Mouse (Mus musculus) Patski (cell line): ENCODE measurements around the gene Zdhhc22. TPM values are rescaled to one million over a fixed set of nuclear protein-coding genes. Genes with fewer than 3 reads are reported as not detected.

Experiments
- ATAC-seq: fragments of 100-300 bp; one replicate; pipeline ENCODE4 v1.8.0; 2021
- CTCF ChIA-PET: fragments of 350-600 bp; sonication (Branson Sonifier 250); formaldehyde crosslinking; loops from one replicate; lab custom pipeline; 2022; ENCODE audit warnings: inconsistent platforms; lab: Charles Lee
- POLR2A ChIA-PET: fragments of 350-600 bp; sonication (Branson Sonifier 250); formaldehyde crosslinking; loops from one replicate; lab custom pipeline; 2022; ENCODE audit warnings: antibody characterized with exemption, inconsistent platforms; lab: Charles Lee
- DNase-seq: peaks from one replicate; pipeline ENCODE4 v3.0.0-alpha.2; 2011; ENCODE audit warnings: low read depth, low spot score
- H3K27me3 ChIP-seq: fragments of 371-371 bp; one replicate; pipeline ENCODE4 v1.5.1; 2021
- CTCF ChIP-seq: fragments of 100-300 bp; IDR thresholded peaks from one replicate; pipeline ENCODE4 v1.5.1; 2021
- in situ Hi-C: fragments of 300-500 bp; cut with MboI; formaldehyde crosslinking; loops from 3 replicates; pipeline ENCODE4 v1.11.1; 2018; ENCODE audit warnings: low pct_unique_long_range_greater_than_20kb, mixed read lengths
- polyA plus RNA-seq: library from polyadenylated mRNA; unstranded; gene quantifications from one replicate; pipeline ENCODE4 v1.2.3, GENCODE M21; 2021

The Zdhhc22 gene
- polyA plus RNA-seq, 1 experiment from 2014 or later: not detected

DNA sequence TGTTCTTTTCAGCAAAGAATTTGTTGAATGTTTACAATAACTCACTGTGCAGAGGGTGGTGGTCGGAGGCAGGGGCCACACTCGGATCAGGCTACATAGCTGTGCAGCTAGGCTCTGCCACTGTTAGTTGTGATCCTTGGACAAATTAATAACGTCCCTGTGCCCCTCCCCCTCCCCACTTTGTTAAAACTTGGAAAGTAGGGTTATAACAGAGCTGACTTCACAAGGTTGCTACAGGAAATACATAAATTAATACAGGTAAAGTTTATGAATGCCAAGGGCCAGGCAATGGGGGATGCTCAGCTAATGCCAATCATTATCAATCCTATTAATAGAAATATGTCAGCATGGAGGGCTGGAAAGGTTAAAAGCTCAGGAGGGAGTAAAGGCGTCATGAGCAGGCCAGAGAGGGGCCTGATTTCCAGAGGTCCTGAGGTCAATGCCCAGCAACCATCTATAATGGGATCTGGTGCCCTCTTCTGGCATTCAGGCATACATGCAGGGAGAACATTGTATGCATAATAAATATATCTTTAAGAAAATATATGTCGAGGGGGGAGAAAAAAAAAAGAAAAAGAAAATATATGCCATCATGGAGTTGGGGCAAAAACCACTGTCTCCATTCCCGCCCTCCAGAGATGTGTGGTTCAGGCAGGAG, 13.6 kb downstream of the Zdhhc22 start:
- in situ Hi-C loops: no loop called here
- ATAC-seq: no peak

GRCm38 (mm10) chr12:86975761-86976160, 14.5 kb downstream of the Zdhhc22 start:
- in situ Hi-C loops: no loop called here
- H3K27me3 ChIP-seq: no peaks in the 10 kb centered on the region
- ATAC-seq: no peak
- ChIA-PET POLR2A (no interaction called here), CTCF (interaction anchor here (1.2 to 2.2 kb wide), 3 partner anchors 13 to 207 kb away, joined by 4 to 8 read pairs (median 5); no protein-coding TSS in a partner anchor)
- TF ChIP-seq CTCF: no peak
- DNase-seq: no peak

More for the DNA sequence above, 13.6 kb downstream of the Zdhhc22 start:
- TF ChIP-seq CTCF: no peak
- peaks cover 5% of the 10 kb centered on the region for H3K27me3 ChIP-seq
- no peak for DNase-seq
- ChIA-PET CTCF (interaction anchor here (2.2 kb wide), 1 partner anchor 208 kb away, joined by 8 read pairs; no protein-coding TSS in a partner anchor), POLR2A (no interaction called here)

GRCm38 (mm10) chr12:86974387-86975288, 15.6 kb downstream of the Zdhhc22 start:
- CTCF ChIA-PET: interaction anchor here (1.2 to 2.2 kb wide), 6 partner anchors 12 to 206 kb away, joined by 3 to 8 read pairs (median 4); no protein-coding TSS in a partner anchor
- POLR2A ChIA-PET: no interaction called here
- no peaks in the 10 kb centered on the region for H3K27me3 ChIP-seq
- DNase-seq (no peak), ATAC-seq (no peak)
- in situ Hi-C loops: no loop called here
- no peak for TF ChIP-seq CTCF

GRCm38 (mm10) chr12:86973706-86974105, 16.5 kb downstream of the Zdhhc22 start:
- ChIA-PET POLR2A (interaction anchor here (0.6 kb wide), 1 partner anchor 30 kb away, joined by 3 read pairs; no protein-coding TSS in a partner anchor), CTCF (interaction anchor here (1.2 to 1.4 kb wide), 3 partner anchors 21 to 204 kb away, joined by 3 to 4 read pairs (median 4); no protein-coding TSS in a partner anchor)
- H3K27me3 ChIP-seq: no peaks in the 10 kb centered on the region
- ATAC-seq (no peak), DNase-seq (no peak)
- no peak for TF ChIP-seq CTCF
- in situ Hi-C loops: no loop called here

DNA sequence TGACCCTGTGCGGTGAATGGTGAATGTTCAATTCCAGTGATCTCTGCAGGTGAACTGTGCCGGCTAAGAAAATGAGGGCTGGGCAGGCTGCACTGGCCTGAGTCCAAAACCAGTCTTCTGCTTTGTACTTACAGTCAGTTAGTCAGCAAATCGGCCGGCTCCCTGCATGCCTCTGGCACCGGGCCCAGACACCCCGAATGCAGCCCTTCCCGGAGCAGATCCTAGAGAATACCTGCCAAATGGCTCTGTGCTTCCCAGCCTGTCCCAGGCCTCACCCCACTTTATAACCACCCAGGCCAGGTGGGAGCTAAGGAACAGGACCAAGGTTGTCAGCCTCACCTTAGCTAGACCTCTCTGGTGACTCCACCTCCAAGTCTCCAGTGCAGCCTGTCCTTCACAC, 17.0 kb downstream of the Zdhhc22 start:
- in situ Hi-C loops: no loop called here
- ATAC-seq (peak; percentile 52), DNase-seq (peak; percentile 56)
- no peak for TF ChIP-seq CTCF
- CTCF ChIA-PET: interaction anchor here (0.8 to 1.4 kb wide), 4 partner anchors 10 to 206 kb away, joined by 3 to 4 read pairs (median 4); no protein-coding TSS in a partner anchor
- POLR2A ChIA-PET: interaction anchor here (0.6 kb wide), 1 partner anchor 30 kb away, joined by 3 read pairs; no protein-coding TSS in a partner anchor
- no peaks in the 10 kb centered on the region for H3K27me3 ChIP-seq

- ChIA-PET CTCF (no interaction called here), POLR2A (no interaction called here)
- H3K27me3 ChIP-seq: no peaks in the 10 kb centered on the region
- DNase-seq (no peak), ATAC-seq (no peak)
- TF ChIP-seq CTCF: no peak
- in situ Hi-C loops: no loop called here
Observed at GRCm38 (mm10) chr12:86971089-86971488, 19.1 kb downstream of the Zdhhc22 start.

GRCm38 (mm10) chr12:86969220-86969601, 21.0 kb downstream of the Zdhhc22 start:
- TF ChIP-seq CTCF: no peak
- ATAC-seq (no peak), DNase-seq (no peak)
- ChIA-PET POLR2A (no interaction called here), CTCF (no interaction called here)
- in situ Hi-C loops: no loop called here
- H3K27me3 ChIP-seq: no peaks in the 10 kb centered on the region

GRCm38 (mm10) chr12:86968468-86969219, 21.6 kb downstream of the Zdhhc22 start:
- DNase-seq: no peak
- TF ChIP-seq CTCF: no peak
- no peak for ATAC-seq
- ChIA-PET POLR2A (no interaction called here), CTCF (no interaction called here)
- in situ Hi-C loops: no loop called here
- no peaks in the 10 kb centered on the region for H3K27me3 ChIP-seq

- H3K27me3 ChIP-seq: no peaks in the 10 kb centered on the region
- in situ Hi-C loops: no loop called here
- no peak for DNase-seq
- POLR2A ChIA-PET: no interaction called here
- CTCF ChIA-PET: interaction anchor here (1.0 kb wide), 1 partner anchor 12 kb away, joined by 3 read pairs; no protein-coding TSS in a partner anchor
- ATAC-seq: no peak
- no peak for TF ChIP-seq CTCF
Observed at GRCm38 (mm10) chr12:86965237-86965799, 24.9 kb downstream of the Zdhhc22 start.
